Mouse (Mus musculus) heart, embryonic 13.5 days (tissue): ENCODE data around the gene Timm29. TPM values are rescaled to one million over a fixed set of nuclear protein-coding genes. Genes with fewer than 3 reads are reported as not detected.
A peak's percentile ranks its signal among the peaks of the same experiment; 100 is the strongest.
"Not testable (repeated sequence)": the region's sequence is repeated elsewhere in the genome, so short reads cannot be mapped to it uniquely, and the experiment has no call there.

Experiments
- ATAC-seq: fragments of 200-750 bp; cut with Nextera tagmentation; 2 replicates; pipeline ENCODE4 v1.8.0; 2017; ENCODE audit warnings: moderate TSS enrichment; ENCODE audit not compliant: insufficient number of reproducible peaks, low FRiP score, low TSS enrichment; ENCODE audit errors: extremely low read depth
- H3K27ac ChIP-seq: fragments of 300-500 bp; sonication (generic); replicated peaks from 2 replicates; pipeline ENCODE4 v1.5.1; 2015; ENCODE audit warnings: moderate library complexity, mild to moderate bottlenecking, inconsistent platforms
- H3K27me3 ChIP-seq: fragments of 300-500 bp; sonication (generic); replicated peaks from 2 replicates; pipeline ENCODE4 v1.6.1; 2015; ENCODE audit warnings: mild to moderate bottlenecking, inconsistent platforms
- H3K36me3 ChIP-seq: fragments of 300-500 bp; sonication (generic); 2 replicates; pipeline ENCODE4 v1.6.1; 2015; ENCODE audit warnings: mild to moderate bottlenecking, inconsistent platforms
- H3K4me1 ChIP-seq: fragments of 300-500 bp; sonication (generic); 2 replicates; pipeline ENCODE4 v1.6.1; 2015; ENCODE audit warnings: inconsistent platforms
- H3K4me2 ChIP-seq: fragments of 300-500 bp; sonication (generic); 2 replicates; pipeline ENCODE4 v1.6.1; 2015; ENCODE audit warnings: inconsistent platforms, mild to moderate bottlenecking, moderate library complexity
- H3K4me3 ChIP-seq: fragments of 300-500 bp; sonication (generic); 2 replicates; pipeline ENCODE4 v1.5.1; 2015; ENCODE audit warnings: moderate library complexity, mild to moderate bottlenecking, inconsistent platforms
- H3K9ac ChIP-seq: fragments of 300-500 bp; sonication (generic); 2 replicates; pipeline ENCODE4 v1.6.1; 2015; ENCODE audit warnings: inconsistent platforms, mild to moderate bottlenecking, moderate library complexity
- H3K9me3 ChIP-seq: fragments of 300-500 bp; sonication (generic); 2 replicates; pipeline ENCODE4 v1.6.1; 2016; ENCODE audit warnings: inconsistent platforms
- WGBS: fragments of 180-500 bp; shearing (Covaris S2); methylation state at CpG from one replicate; pipeline ENCODE4 v1.1.7; 2015; ENCODE audit warnings: mixed read lengths; 5-methylcytosine and 5-hydroxymethylcytosine counted together
- polyA plus RNA-seq: library from polyadenylated mRNA; unstranded; fragments of >200 nt; fragmentation: Nextera tagmentation; extraction: Ambion mirVana; gene quantifications from 2 replicates; pipeline ENCODE4 v1.2.1, GENCODE M21; 2015

Gene Timm29
- polyA plus RNA-seq, 1 experiment from 2014 or later: 23.1 TPM

GRCm38 (mm10) chr9:21585401-21585800 is 7.1 kb upstream of the Timm29 start:
- no peak for ATAC-seq
- WGBS: 79% methylated on average over 1 of the region's 1 CpGs
- Histone ChIP-seq H3K4me1 (no peaks in the 10 kb centered on the region), H3K27ac (no peak overlapping the region), H3K4me2 (no peak overlapping the region), H3K9me3 (no peaks in the 10 kb centered on the region), H3K9ac (no peak overlapping the region), H3K27me3 (no peaks in the 10 kb centered on the region), H3K4me3 (no peak overlapping the region), H3K36me3 (peaks cover 100% of the 10 kb centered on the region)

DNA sequence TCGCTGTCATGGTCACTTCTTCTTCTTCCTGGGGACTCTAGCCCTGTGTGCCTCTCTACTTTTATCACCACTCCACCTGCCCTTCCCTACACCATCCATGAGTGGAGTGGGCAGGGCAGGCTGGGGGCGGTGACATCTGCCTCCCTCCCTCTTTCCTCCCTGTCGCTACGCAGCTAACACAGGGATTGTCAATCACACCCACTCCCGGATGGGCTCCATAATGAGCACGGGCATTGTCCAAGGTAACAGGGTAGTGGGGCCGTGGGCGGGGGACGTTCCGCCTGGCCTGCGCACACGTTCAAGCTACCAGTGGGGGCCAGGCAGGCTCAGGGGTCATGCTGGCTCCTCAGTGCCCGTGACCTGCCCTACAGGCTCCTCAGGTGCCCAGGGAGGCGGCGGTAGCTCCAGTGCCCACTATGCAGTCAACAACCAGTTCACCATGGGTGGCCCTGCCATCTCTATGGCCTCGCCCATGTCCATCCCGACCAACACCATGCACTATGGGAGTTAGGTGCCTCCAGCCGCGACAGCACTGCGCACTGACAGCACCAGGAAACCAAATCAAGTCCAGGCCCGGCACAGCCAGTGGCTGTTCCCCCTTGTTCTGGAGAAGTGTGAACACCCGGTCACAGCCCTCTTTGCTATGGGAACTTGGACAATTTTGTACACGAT is 4.7 kb upstream of the Timm29 start:
- no peak overlapping the region for H3K27ac ChIP-seq
- H3K9ac ChIP-seq: no peak overlapping the region
- peaks cover 85% of the 10 kb centered on the region for H3K36me3 ChIP-seq
- no peaks in the 10 kb centered on the region for H3K27me3 ChIP-seq
- ATAC-seq: no peak
- no peaks in the 10 kb centered on the region for H3K9me3 ChIP-seq
- 87% methylated on average over 23 of the region's 23 CpGs for WGBS
- H3K4me1 ChIP-seq: peaks cover 12% of the 10 kb centered on the region
- H3K4me2 ChIP-seq: no peak overlapping the region
- no peak overlapping the region for H3K4me3 ChIP-seq

DNA sequence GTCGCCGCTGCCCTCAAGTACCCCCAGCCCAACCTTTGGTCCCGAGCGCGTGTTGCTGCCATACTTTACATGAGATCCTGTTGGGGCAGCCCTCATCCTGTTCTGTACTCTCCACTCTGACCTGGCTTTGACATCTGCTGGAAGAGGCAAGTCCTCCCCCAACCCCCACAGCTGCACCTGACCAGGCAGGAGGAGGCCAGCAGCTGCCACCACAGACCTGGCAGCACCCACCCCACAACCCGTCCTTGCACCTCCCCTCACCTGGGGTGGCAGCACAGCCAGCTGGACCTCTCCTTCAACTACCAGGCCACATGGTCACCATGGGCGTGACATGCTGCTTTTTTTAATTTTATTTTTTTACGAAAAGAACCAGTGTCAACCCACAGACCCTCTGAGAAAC is 4.2 kb upstream of the Timm29 start:
- Histone ChIP-seq H3K27ac (no peak overlapping the region), H3K36me3 (peaks cover 79% of the 10 kb centered on the region), H3K4me3 (no peak overlapping the region), H3K27me3 (no peaks in the 10 kb centered on the region), H3K4me2 (no peak overlapping the region), H3K9me3 (no peaks in the 10 kb centered on the region), H3K9ac (no peak overlapping the region), H3K4me1 (peaks cover 12% of the 10 kb centered on the region)
- ATAC-seq: no peak
- WGBS: 88% methylated on average over 8 of the region's 8 CpGs

- Histone ChIP-seq H3K27ac (no peak overlapping the region), H3K4me2 (no peak overlapping the region), H3K9ac (no peak overlapping the region), H3K4me1 (peaks cover 24% of the 10 kb centered on the region), H3K4me3 (no peak overlapping the region), H3K36me3 (peaks cover 72% of the 10 kb centered on the region), H3K27me3 (no peaks in the 10 kb centered on the region), H3K9me3 (no peaks in the 10 kb centered on the region)
- WGBS: 95% methylated on average over 5 of the region's 5 CpGs
- no peak for ATAC-seq
Observed at GRCm38 (mm10) chr9:21589538-21589937, 3.0 kb upstream of the Timm29 start.

DNA sequence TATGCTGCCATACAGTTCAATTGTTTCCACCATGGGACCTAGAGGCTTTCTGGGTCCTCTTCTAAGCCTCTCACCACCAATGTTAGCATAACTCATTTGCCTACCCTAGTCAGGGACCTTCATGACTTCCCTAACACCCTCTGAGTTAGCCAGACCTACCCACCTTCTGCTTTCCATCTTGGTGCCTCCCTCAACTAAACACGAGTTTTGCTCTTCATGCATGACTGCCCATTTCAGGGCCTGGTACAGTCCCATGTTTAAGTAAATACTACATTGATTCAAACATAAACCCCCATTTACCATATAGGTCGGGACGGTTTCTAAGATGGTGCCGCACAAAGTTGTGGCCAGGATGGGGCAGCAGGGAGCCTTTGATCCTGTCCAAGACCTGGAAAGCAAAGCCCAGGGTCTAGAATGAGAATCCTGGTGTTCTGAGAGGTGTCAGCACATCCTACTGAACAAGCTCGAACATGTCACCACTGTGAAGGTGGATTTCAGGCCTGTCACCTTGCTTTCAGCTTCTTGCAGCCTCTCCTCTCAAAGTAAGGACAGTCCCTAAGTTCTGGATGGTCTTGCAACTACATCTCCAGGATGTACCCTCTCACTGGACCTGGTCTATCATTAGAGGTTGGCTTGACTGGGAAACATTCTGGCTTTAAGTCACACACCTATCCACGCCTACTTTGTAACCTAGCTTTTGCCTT is 1.2 kb upstream of the Timm29 start:
- Histone ChIP-seq H3K4me2 (peak overlapping the region; percentile 99; the same call in 1 of the 2 replicates), H3K27ac (no peak overlapping the region), H3K27me3 (no peaks in the 10 kb centered on the region), H3K9ac (no peak overlapping the region), H3K9me3 (no peaks in the 10 kb centered on the region), H3K4me3 (no peak overlapping the region), H3K4me1 (peaks cover 28% of the 10 kb centered on the region), H3K36me3 (peaks cover 71% of the 10 kb centered on the region)
- 84% methylated on average over 6 of the region's 6 CpGs for WGBS
- ATAC-seq: no peak

DNA sequence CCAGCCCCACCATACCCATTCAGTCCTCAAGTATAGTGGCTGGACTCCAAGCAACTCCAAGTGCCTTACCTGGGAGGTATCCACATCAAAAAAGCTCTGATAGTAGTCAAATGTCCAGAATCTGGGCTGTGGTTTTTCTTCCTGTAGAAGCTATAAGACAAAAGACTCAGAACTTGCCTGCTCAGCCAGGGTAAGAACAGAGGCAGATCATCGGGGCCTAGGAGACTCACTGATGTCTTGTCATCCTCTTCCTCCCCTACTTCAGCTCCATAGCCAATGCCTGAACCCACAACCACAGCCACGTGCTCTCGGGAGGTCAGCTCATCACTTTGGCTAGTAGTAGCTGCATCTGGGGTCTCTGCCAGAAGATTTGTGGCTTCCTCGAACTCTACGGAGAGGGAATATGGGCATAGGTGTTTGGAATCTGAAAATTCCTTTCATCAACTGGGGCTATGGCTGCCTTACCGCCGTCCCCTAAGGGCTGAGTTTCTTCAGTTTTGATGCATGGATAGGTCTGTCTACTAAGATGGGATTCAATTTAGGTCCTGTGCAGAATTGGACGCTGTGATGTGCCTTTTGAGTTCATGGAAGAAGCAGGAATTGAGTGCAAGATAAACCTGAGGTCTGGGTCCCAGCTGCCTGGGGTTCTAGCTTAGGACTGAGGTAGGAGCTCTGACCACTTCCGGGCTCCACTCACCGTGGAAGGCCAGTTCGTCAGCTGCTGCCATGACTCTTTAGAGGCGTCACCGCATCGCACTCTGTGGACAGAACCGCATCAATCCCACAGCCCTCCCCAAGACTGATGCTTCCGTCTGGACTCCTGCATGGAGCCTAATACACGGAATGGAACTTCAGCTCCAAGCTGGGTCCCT is 455 bp upstream of the Timm29 start:
- Histone ChIP-seq H3K4me2 (peak overlapping the region; percentile 99), H3K27me3 (no peaks in the 10 kb centered on the region), H3K9me3 (no peaks in the 10 kb centered on the region), H3K9ac (peak overlapping the region; percentile 91), H3K36me3 (peaks cover 69% of the 10 kb centered on the region), H3K4me3 (peak overlapping the region; percentile 96), H3K4me1 (peaks cover 28% of the 10 kb centered on the region), H3K27ac (peak overlapping the region; percentile 46; the same call in 1 of the 2 replicates)
- 19% methylated on average over 17 of the region's 17 CpGs for WGBS
- ATAC-seq: peak; percentile 33

DNA sequence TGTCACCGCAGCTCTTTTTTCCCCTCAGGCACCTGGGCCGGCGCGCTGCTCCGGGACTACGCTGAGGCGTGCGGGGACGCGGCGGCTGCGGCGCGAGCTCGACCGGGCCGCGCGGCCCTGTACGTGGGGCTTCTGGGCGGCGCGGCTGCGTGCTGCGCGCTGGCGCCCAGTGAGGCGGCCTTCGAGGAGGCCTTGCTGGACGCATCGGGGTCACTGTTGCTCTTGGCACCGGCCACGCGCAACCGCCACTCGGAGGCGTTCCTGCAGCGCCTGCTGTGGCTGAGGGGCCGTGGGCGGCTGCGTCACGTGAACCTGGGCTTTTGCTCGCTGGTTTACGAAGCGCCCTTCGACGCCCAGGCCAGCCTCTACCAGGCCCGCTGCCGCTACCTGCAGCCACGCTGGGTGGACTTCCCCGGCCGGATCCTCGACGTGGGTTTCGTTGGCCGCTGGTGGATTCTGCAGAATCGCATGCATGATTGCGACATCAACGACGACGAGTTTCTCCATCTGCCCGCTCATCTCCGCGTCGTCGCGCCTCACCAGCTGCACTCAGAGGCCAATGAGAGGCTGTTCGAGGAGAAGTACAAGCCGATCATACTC is 700 bp downstream of the Timm29 start:
- H3K4me2 ChIP-seq: peak overlapping the region; percentile 99

DNA sequence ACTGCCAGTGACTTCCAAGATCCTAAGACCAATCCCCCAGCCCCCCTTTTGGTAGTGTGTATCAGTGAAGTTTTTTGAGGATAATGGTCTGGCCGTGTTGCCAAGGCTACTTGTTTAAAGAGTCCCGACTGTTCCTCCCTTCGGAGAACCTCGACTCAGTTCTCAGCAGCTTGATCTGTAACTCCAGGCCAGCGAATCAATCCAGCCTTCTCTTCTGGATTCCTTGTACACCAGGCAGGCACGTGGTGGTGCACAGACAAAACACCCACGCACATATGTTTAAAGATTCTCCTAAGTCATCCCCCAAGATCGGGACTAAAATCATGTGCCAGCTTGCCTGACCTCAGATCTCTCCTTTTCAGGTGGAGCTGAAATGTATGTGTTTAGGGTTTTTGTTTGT is 1.8 kb downstream of the Timm29 start:
- H3K9me3 ChIP-seq, H3K27ac ChIP-seq, ATAC-seq, H3K27me3 ChIP-seq: not testable (repeated sequence)
- Histone ChIP-seq H3K4me1 (peaks cover 28% of the 10 kb centered on the region), H3K36me3 (peaks cover 46% of the 10 kb centered on the region), H3K9ac (peak overlapping the region; percentile 91), H3K4me2 (peak overlapping the region; percentile 99), H3K4me3 (peak overlapping the region; percentile 96)
- WGBS: 84% methylated on average over 8 of the region's 8 CpGs

More for the DNA sequence above, 700 bp downstream of the Timm29 start:
- H3K36me3 ChIP-seq: peaks cover 58% of the 10 kb centered on the region
- WGBS: 2% methylated on average over 68 of the region's 69 CpGs
- no peaks in the 10 kb centered on the region for H3K9me3 ChIP-seq
- 0 out of 2 replicates have a peak, but pooled peaks have one; percentile 9 for ATAC-seq
- peaks cover 28% of the 10 kb centered on the region for H3K4me1 ChIP-seq
- H3K27ac ChIP-seq: peak overlapping the region; percentile 85
- H3K27me3 ChIP-seq: no peaks in the 10 kb centered on the region
- peak overlapping the region; percentile 96 for H3K4me3 ChIP-seq
- peak overlapping the region; percentile 91 for H3K9ac ChIP-seq

DNA sequence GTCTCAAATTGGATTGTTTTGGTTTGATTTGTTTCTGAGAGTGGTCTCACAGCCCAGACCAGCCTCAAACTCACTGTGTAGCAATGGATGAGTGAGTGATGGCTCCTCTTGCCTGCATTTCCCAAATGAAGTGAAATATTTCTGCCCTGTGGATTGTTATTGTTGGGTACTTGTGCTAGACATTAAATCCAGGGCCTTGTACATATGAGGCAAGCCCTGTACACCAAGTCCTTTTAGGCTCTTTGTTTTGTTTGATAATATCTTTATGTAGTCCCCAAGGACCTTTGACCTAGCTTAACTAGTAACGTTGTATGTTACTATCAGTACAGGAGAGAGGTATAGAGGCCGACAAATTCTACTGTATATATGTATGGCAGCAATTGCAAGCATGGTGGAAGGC is 2.3 kb downstream of the Timm29 start:
- H3K36me3 ChIP-seq: peaks cover 41% of the 10 kb centered on the region
- H3K4me3 ChIP-seq: no peak overlapping the region
- H3K9me3 ChIP-seq: no peaks in the 10 kb centered on the region
- ATAC-seq: no peak
- WGBS: 76% methylated on average over 2 of the region's 2 CpGs
- H3K4me1 ChIP-seq: peaks cover 28% of the 10 kb centered on the region
- no peak overlapping the region for H3K4me2 ChIP-seq
- no peak overlapping the region for H3K27ac ChIP-seq
- 0 out of 2 replicates have a peak overlapping the region, but pooled peaks have one; percentile 8 for H3K9ac ChIP-seq
- H3K27me3 ChIP-seq: no peaks in the 10 kb centered on the region

GRCm38 (mm10) chr9:21598198-21598597 is 5.7 kb downstream of the Timm29 start:
- no peak overlapping the region for H3K4me2 ChIP-seq
- H3K4me3 ChIP-seq: no peak overlapping the region
- peaks cover 16% of the 10 kb centered on the region for H3K4me1 ChIP-seq
- H3K9ac ChIP-seq: no peak overlapping the region
- H3K27me3 ChIP-seq: no peaks in the 10 kb centered on the region
- peaks cover 27% of the 10 kb centered on the region for H3K36me3 ChIP-seq
- no peaks in the 10 kb centered on the region for H3K9me3 ChIP-seq
- H3K27ac ChIP-seq: no peak overlapping the region
- 25% methylated on average over 2 of the region's 2 CpGs for WGBS
- no peak for ATAC-seq

DNA sequence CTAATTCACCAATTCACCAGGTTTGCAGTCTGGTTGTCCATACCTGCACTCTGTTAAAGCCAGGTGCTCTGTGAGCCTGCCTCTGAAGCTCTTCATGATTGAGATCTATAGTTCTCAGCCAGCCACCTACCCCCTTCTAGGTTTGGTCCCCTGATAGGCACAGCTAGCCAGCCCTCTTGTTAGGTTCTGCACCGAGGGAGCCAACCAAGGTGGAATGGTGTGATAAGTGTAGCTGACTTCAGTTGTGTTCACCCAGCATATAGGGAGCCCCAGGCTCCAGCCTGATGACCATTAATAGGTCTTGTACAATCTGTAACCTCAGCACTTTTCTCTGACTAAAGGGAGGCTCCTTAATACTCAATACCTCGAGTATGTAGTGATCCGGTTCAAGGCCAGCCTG is 7.7 kb downstream of the Timm29 start:
- Histone ChIP-seq H3K4me1 (no peaks in the 10 kb centered on the region), H3K27me3 (no peaks in the 10 kb centered on the region), H3K9me3 (no peaks in the 10 kb centered on the region), H3K9ac (no peak overlapping the region), H3K27ac (no peak overlapping the region), H3K36me3 (peaks cover 16% of the 10 kb centered on the region), H3K4me3 (no peak overlapping the region), H3K4me2 (no peak overlapping the region)
- WGBS: 61% methylated on average over 3 of the region's 3 CpGs
- ATAC-seq: no peak
